Mouse (Mus musculus): Measurements from ENCODE around the gene Odf3l1. TPM values are rescaled to one million over a fixed set of nuclear protein-coding genes. Genes with fewer than 3 reads are reported as not detected.

Odf3l1 gene
- polyA plus RNA-seq (2012; rRNA removed) = not detected in 2 replicates

GRCm38 (mm10) chr9:56864216-56864729 is at the start of gene Odf3l1:
Gene Odf3l1 (minus strand): TSS chr9:56864679.

GRCm38 (mm10) chr9:56864832-56865231 is 353 bp upstream of the Odf3l1 start, which contains the start of gene Cspg4:
Gene Cspg4 (plus strand): TSS chr9:56865033.

Other genes starting within 250 kb of the Odf3l1 start
- gene Lingo1, start 68.2 kb downstream of the Odf3l1 start, polyA plus RNA-seq (2012; rRNA removed) = 0.53 and 0.54 TPM in 2 replicates
- 0.25 and 0.28 TPM in 2 replicates for gene Cspg4, start 354 bp upstream of the Odf3l1 start, polyA plus RNA-seq (2012; rRNA removed)
- gene Snx33, start 63.7 kb upstream of the Odf3l1 start, polyA plus RNA-seq (2012; rRNA removed) = 2.5 and 2.7 TPM in 2 replicates
- 90.2 and 92.3 TPM in 2 replicates for gene Imp3, start 72.8 kb upstream of the Odf3l1 start, polyA plus RNA-seq (2012; rRNA removed)
- gene Snupn, start 86.2 kb upstream of the Odf3l1 start, polyA plus RNA-seq (2012; rRNA removed) = 5.0 and 5.1 TPM in 2 replicates
- gene Ptpn9, start 130.2 kb upstream of the Odf3l1 start, polyA plus RNA-seq (2012; rRNA removed) = 7.6 and 7.7 TPM in 2 replicates
- gene Sin3a, start 207.4 kb upstream of the Odf3l1 start, polyA plus RNA-seq (2012; rRNA removed) = 14.4 and 15.5 TPM in 2 replicates

All from liver, embryonic 18 days (tissue).